Mouse (Mus musculus) liver (tissue): ENCODE measurements at regions not wholly inside any gene's neighbourhood (a gene's known extent, or its start where the extent isn't known, plus 50 kb on each side); places are given as distances from the start of the nearest gene placed in this dataset.

Source experiments
- DNase-seq: peaks from one replicate; pipeline ENCODE4 v3.0.0-alpha.2; 2020; ENCODE audit warnings: mixed read lengths

DNA sequence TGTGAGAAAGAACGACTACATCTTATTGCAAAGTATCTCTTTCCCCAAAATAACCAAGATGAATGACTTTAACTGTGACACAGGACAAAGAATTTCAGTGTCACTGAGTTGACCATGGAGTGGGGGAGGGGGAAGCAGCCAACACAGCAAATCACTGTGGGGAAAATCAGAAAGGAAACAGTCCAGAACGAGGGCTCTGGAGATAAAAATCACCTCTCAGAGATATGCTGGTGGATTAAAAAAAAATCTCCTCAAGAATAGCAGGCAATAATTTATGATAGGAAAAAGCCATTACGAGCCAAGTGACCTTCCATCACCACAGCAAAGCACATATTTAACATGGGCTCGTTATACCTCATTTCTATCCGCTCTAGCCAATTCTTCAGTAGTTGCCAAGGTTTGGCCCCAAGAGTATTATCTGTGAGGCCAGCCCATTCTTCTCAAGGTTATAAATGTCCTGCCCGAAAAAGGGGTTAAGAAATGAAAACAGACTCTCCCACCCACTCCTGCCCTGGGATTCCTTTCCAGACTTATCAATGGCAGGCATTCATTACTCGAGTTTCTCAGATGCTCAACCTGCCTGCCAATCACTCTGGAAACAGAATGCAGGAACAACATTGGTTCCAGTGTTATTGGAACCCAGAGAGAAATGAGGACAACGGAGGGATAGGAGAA lies 181.6 kb upstream of the Clint1 start:
- no peak for DNase-seq

GRCm38 (mm10) chr11:45678666-45679292 lies 173.1 kb upstream of the Clint1 start:
- DNase-seq: peak; percentile 49

GRCm38 (mm10) chr11:45679293-45679673 lies 172.6 kb upstream of the Clint1 start:
- DNase-seq: no peak

GRCm38 (mm10) chr11:45685571-45685970 lies 166.3 kb upstream of the Clint1 start:
- no peak for DNase-seq

GRCm38 (mm10) chr11:45693206-45693605 lies 158.6 kb upstream of the Clint1 start:
- DNase-seq: peak; percentile 7

- DNase-seq: no peak
These were observed 150.3 kb upstream of the Clint1 start for GRCm38 (mm10) chr11:45701506-45701905.

DNA sequence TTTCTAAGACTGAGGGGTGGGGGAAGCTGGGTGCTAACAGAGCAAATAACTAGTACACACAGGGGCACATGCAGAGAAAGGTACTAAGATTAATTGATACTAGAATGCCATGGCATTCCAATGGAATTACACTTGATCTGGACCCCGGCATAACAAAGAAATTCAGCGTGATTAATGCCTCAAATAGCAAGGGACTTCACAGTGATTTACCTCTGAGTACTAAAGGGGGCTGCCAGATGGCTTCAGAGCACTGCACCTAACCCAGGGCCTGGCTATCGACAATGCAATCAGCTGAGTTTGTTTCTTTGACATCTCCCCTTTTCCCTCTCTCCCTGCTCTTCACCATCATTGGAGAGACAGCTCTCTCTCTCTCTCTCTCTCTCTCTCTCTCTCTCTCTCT lies 148.9 kb upstream of the Clint1 start:
- DNase-seq: no peak

GRCm38 (mm10) chr11:45704411-45704810 lies 147.4 kb upstream of the Clint1 start:
- no peak for DNase-seq

DNA sequence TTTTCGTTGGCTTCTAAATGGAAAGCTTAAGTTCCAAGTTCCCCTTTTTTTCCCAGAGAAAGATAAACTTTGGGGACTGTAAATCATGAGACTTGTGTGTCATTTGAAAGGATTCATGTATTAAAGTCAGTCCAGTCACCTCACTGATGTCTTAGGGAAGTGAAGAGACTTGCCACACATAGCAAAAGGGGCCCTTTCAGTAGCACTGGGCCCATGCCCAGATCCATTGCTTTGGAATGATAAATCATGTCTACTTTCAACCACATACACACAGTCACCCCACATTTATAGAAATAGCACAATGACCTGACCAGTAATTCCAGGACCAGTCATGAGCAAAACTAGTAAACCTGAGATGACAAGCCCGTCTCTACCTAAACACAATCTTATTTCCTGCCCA lies 133.2 kb upstream of the Clint1 start:
- DNase-seq: no peak

DNA sequence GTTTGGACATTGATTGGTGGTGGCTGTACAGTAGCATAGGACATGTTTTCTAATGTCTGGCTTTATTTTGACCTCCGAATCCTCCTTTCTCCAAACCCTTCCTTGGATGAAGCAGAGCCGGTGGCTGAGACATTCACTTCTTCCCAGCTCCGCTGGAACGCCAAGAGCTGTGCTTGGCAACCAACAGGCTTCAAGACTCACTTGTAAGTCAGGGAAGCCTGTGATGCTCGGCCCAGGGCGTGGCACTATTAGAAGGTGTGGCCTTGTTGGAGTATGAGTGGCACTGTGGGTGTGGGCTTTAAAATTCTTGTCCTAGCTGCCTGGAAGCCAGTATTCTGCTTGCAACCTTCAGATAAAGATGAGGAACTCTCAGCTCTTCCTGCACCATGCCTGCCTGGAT lies 132.0 kb upstream of the Clint1 start:
- no peak for DNase-seq

DNA sequence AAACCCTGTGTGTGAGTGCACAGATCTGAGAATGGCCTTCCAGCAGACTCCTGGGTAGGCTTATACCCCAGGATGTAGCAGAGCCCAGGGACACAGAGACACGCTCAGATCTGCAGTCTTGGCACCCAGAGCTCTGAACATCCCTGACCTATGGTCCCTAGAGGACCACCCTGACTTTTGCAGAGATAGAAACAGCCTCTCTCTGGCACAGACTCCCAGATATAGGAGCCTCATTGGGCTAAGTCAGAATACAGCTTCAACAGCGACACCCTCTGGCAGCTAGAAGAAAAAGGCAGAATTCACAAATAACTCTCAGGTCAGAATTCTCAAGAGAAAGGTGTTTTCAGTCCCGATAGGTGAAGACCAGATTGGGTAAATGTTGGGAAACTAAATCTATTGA lies 115.3 kb upstream of the Clint1 start:
- no peak for DNase-seq

DNA sequence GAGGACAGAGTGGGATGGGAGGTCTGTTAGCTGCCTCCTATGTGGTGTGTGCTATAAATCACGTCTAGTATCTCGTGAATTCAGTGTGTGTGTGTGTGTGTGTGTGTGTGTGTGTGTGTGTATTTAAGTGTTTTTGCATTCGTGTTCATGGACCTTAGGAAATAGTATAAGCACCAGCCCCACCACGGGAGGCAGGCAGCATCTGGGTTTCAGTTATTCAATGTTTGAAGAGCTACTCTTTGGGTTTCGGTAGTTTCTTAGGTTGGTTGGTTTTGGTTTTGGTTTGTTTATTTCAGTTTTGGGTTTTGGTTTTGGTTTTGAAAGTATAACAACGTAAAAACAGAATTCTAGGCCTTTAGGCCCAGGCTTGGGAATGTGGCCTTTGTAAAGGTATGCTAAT lies 113.5 kb upstream of the Clint1 start:
- no peak for DNase-seq

- DNase-seq: no peak
These were observed 105.9 kb upstream of the Clint1 start for GRCm38 (mm10) chr11:45745941-45746340.

GRCm38 (mm10) chr11:45750249-45750648 lies 101.6 kb upstream of the Clint1 start:
- no peak for DNase-seq

- peak; percentile 33 for DNase-seq
These were observed 99.6 kb upstream of the Clint1 start for GRCm38 (mm10) chr11:45752237-45752636.

DNA sequence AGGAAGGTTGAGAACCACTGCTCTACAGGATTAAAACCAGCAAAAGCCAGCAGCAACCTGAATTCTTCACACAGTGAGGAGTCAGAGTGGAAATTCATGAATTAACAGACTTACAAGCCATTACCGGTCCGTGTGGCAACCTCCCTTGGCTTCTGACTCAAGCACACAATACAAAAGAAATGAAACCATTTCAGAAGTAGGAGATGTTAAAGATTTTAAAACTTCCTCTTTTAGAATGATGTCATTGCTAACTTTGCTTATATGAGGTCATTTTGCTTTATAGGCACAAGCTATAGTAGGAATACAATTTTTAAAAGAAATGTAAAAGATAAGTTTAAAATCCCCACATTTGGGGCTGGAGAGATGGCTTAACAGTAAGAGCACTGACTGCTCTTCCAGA lies 99.1 kb upstream of the Clint1 start:
- DNase-seq: no peak

- DNase-seq: no peak
These were observed 84.8 kb upstream of the Clint1 start for GRCm38 (mm10) chr11:45767081-45767480.

DNA sequence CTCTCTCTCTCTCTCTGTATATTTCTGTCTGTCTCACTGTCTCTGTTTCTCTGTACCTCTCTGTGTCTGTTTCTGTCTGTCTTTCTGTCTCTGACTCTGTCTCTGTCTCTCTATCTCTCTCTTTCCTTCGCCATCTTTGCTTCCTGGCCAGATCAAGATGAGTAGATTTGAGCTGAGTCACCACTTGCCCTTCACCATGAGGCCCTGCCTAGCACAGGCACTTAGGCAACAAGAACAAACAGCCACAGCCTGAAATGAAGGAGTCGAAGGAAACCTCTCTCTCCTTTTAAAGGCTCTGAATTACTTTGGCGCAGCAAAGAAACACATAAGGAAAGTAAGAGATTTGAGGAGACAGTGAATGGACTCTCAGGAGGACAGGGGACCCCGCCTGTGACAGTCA lies 69.4 kb upstream of the Clint1 start:
- peak; percentile 41 for DNase-seq

DNA sequence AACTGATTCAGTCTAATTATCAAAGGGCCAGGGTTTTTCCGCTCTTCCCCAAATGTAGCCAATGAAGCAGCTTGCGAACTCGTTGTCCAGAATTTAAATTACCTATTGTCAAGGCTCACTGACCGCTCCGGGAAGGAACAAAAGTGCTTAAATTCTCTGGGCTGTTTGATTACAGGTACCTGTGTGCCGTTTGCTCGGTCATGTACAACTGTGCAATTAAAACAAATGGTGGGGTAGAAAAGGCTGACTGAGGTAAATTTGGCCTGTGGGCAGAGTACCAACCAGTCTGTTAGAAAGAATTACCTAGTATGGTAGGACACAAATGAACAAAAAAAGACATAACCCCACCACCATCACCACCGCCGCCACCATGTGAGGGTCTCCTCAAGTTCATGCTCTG lies 66.0 kb upstream of the Clint1 start:
- no peak for DNase-seq

GRCm38 (mm10) chr11:45787408-45787807 lies 64.4 kb upstream of the Clint1 start:
- DNase-seq: no peak

- DNase-seq: no peak
These were observed 62.0 kb upstream of the Clint1 start for GRCm38 (mm10) chr11:45789886-45790285.

- DNase-seq: no peak
These were observed 61.3 kb upstream of the Clint1 start for GRCm38 (mm10) chr11:45790504-45790903.

DNA sequence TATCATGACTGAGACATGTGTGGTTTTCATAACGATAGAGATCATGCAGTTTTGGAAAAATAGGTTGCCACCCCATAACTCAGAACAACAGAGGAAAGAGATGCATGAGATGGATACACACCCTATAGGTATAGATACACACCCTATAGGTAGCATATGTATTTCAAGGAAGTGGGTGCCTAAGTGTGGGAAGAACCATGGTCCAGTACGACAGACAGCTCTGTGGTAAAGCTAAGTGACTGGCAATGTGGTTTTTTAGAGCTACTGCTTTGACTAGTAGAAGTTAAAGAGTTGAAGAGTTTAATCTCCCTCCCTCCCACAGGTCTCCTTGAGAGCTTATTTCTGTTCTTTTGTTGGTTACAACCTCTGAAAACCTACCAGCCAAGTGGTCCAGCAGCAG lies 60.2 kb upstream of the Clint1 start:
- DNase-seq: no peak

DNA sequence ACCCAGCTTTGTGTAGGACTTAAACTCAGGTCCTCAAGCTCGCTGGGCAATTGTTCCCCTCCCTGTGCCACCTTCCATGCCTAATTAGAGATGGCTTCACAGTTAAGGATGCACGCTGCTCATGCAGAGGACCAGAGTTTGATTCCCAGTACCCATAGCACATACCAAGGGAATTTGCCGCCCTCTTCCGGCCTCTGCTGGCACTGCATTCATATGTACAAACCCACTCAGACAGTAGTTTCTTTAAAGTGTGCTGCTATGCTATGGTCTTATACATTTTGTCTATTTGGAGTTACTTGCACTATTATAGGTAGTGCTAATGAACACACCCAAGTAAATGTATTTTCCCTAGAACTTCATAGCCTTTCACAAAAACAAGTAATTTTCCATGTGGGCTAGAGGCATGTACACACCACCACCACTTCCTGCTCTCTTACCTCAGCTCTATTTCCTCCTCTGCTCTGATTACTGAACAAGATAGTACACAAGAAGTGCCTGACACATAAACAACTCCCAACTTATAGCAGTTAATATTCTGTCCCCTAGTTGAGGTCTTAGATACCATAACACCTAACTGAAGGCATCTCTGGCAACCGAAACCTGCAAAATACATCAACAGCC lies 57.4 kb upstream of the Clint1 start:
- DNase-seq: peak; percentile 63

DNA sequence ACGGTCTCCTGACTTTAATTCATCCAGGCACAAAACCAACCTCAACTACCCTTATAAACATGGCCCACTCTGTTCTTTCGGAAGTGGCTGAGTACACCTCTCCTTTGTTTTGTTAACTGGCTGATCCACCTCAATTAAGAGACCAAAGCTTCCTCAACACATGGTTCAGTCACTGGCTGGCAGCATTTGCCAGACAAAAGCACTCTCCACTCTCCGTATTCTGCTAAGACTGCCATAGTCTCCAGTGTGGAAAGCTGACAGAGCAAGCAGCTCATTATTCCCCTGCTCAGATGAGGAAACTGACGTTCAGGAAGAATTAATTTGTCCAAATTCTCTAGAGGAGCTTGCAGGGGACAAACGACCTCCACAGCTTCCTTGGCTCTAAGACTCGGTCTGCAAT lies 56.5 kb upstream of the Clint1 start:
- no peak for DNase-seq
